Mouse (Mus musculus) heart, adult 8-10 months (tissue): ENCODE measurements around the gene Spaca3. TPM values are rescaled to one million over a fixed set of nuclear protein-coding genes. Genes with fewer than 3 reads are reported as not detected.

Source experiments
- total RNA-seq, 4 experiments: library from RNA; stranded (reverse); gene quantifications; 2 replicates each; pipeline ENCODE4 v1.2.4; 2022

Spaca3 gene
- total RNA-seq, 4 experiments from 2014 or later, result not detected

Other genes starting within 250 kb of the Spaca3 start
- gene Myo1d, start 78.3 kb upstream of the Spaca3 start, total RNA-seq, result 10 to 100 TPM in 1 of 4 experiments, 1 to 10 TPM in 3; 7.4 to 10.4 (median 9.5) TPM
- 10 to 100 TPM; 12.3 to 14.2 (median 12.8) TPM for gene Tmem98, start 48.2 kb upstream of the Spaca3 start, total RNA-seq